Mouse (Mus musculus) kidney, embryonic 14.5 days (tissue): ENCODE results near the gene Naa38. TPM values are rescaled to one million over a fixed set of nuclear protein-coding genes. Genes with fewer than 3 reads are reported as not detected.

Experiments used
- ATAC-seq: fragments of 200-750 bp; cut with Nextera tagmentation; 2 replicates; pipeline ENCODE4 v1.8.0; 2017; ENCODE audit warnings: moderate number of reproducible peaks, mild to moderate bottlenecking, moderate TSS enrichment, moderate library complexity; ENCODE audit not compliant: low FRiP score, low TSS enrichment
- H3K27ac ChIP-seq: fragments of 300-500 bp; sonication (generic); 2 replicates; pipeline ENCODE4 v1.5.1; 2014; ENCODE audit warnings: low read depth, mild to moderate bottlenecking, low read length, moderate library complexity, mixed read lengths
- H3K27me3 ChIP-seq: fragments of 300-500 bp; sonication (generic); 2 replicates; pipeline ENCODE4 v1.6.1; 2014; ENCODE audit warnings: mild to moderate bottlenecking, low read length; ENCODE audit not compliant: control insufficient read depth, insufficient read depth
- H3K36me3 ChIP-seq: fragments of 300-500 bp; sonication (generic); 2 replicates; pipeline ENCODE4 v1.6.1; 2014; ENCODE audit warnings: low read length, mixed read lengths; ENCODE audit not compliant: control insufficient read depth, insufficient read depth
- H3K4me1 ChIP-seq: fragments of 300-500 bp; sonication (generic); 2 replicates; pipeline ENCODE4 v1.6.1; 2014; ENCODE audit warnings: low read length, mixed read lengths; ENCODE audit not compliant: control insufficient read depth, insufficient read depth
- H3K4me2 ChIP-seq: fragments of 300-500 bp; sonication (generic); replicated peaks from 2 replicates; pipeline ENCODE4 v1.6.1; 2014; ENCODE audit warnings: low read depth, mild to moderate bottlenecking, low read length
- H3K4me3 ChIP-seq: fragments of 300-500 bp; sonication (generic); 2 replicates; pipeline ENCODE4 v1.5.1; 2014; ENCODE audit warnings: mild to moderate bottlenecking, low read length
- H3K9ac ChIP-seq: fragments of 300-500 bp; sonication (generic); 2 replicates; pipeline ENCODE4 v1.6.1; 2014; ENCODE audit warnings: low read depth, mild to moderate bottlenecking, low read length, moderate library complexity
- H3K9me3 ChIP-seq: fragments of 300-500 bp; sonication (generic); 2 replicates; pipeline ENCODE4 v1.6.1; 2016; ENCODE audit warnings: low read length; ENCODE audit not compliant: control insufficient read depth
- WGBS: fragments of 180-500 bp; shearing (Covaris S2); extraction: QIAGEN DNeasy Blood & Tissue Kit; methylation state at CpG from one replicate; pipeline ENCODE4 v1.1.7; 2014; 5-methylcytosine and 5-hydroxymethylcytosine counted together
- polyA plus RNA-seq: library from polyadenylated mRNA; unstranded; fragments of >200 nt; fragmentation: Nextera tagmentation; extraction: Ambion mirVana; gene quantifications from 2 replicates; pipeline ENCODE4 v1.2.1, GENCODE M21; 2014

Naa38 gene
- polyA plus RNA-seq, 1 experiment from 2014 or later, result 172 TPM

GRCm38 (mm10) chr11:69371601-69372000 lies 23.7 kb upstream of the Naa38 start:
- H3K9me3 ChIP-seq, result no peaks in the 10 kb centered on the region
- peak overlapping the region; percentile 82; the same call in 1 of the 2 replicates for H3K27ac ChIP-seq
- H3K9ac ChIP-seq, result peak overlapping the region; percentile 34; the same call in 1 of the 2 replicates
- ATAC-seq, result no peak
- peaks cover 23% of the 10 kb centered on the region for H3K4me1 ChIP-seq
- WGBS, result 35% methylated on average over 12 of the region's 12 CpGs
- H3K4me3 ChIP-seq, result peak overlapping the region; percentile 15; the same call in 1 of the 2 replicates
- H3K36me3 ChIP-seq, result peaks cover 28% of the 10 kb centered on the region
- no peaks in the 10 kb centered on the region for H3K27me3 ChIP-seq
- peak overlapping the region; percentile 40 for H3K4me2 ChIP-seq

- no peak for ATAC-seq
- Histone ChIP-seq H3K27me3 (no peaks in the 10 kb centered on the region), H3K36me3 (peaks cover 32% of the 10 kb centered on the region), H3K27ac (peak overlapping the region; percentile 82; the same call in 1 of the 2 replicates), H3K4me1 (peaks cover 23% of the 10 kb centered on the region), H3K9ac (peak overlapping the region; percentile 34), H3K9me3 (no peaks in the 10 kb centered on the region), H3K4me3 (peak overlapping the region; percentile 15; the same call in 1 of the 2 replicates), H3K4me2 (peak overlapping the region; percentile 40)
- WGBS, result 22% methylated on average over 12 of the region's 12 CpGs
These were observed 23.1 kb upstream of the Naa38 start for GRCm38 (mm10) chr11:69372056-69372779.

- Histone ChIP-seq H3K27me3 (no peaks in the 10 kb centered on the region), H3K4me3 (no peak overlapping the region), H3K4me2 (peak overlapping the region; percentile 40; the same call in 1 of the 2 replicates), H3K36me3 (peaks cover 37% of the 10 kb centered on the region), H3K9me3 (no peaks in the 10 kb centered on the region), H3K27ac (peak overlapping the region; percentile 82; the same call in 1 of the 2 replicates), H3K9ac (no peak overlapping the region), H3K4me1 (peaks cover 21% of the 10 kb centered on the region)
- whole genome bisulfite sequencing, result 65% methylated on average over 3 of the region's 3 CpGs
- ATAC-seq, result no peak
These were observed 22.5 kb upstream of the Naa38 start for GRCm38 (mm10) chr11:69372780-69373170.

- no peak overlapping the region for H3K4me2 ChIP-seq
- peaks cover 18% of the 10 kb centered on the region for H3K4me1 ChIP-seq
- no peak for ATAC-seq
- H3K27ac ChIP-seq, result no peak overlapping the region
- H3K9me3 ChIP-seq, result no peaks in the 10 kb centered on the region
- H3K4me3 ChIP-seq, result no peak overlapping the region
- no peaks in the 10 kb centered on the region for H3K27me3 ChIP-seq
- peaks cover 40% of the 10 kb centered on the region for H3K36me3 ChIP-seq
- 94% methylated on average over 16 of the region's 16 CpGs for WGBS
- H3K9ac ChIP-seq, result no peak overlapping the region
These were observed 21.9 kb upstream of the Naa38 start for GRCm38 (mm10) chr11:69373223-69373965.

- no peak overlapping the region for H3K27ac ChIP-seq
- no peak overlapping the region for H3K4me2 ChIP-seq
- no peak overlapping the region for H3K4me3 ChIP-seq
- WGBS, result 91% methylated on average over 4 of the region's 4 CpGs
- H3K9me3 ChIP-seq, result no peaks in the 10 kb centered on the region
- H3K9ac ChIP-seq, result no peak overlapping the region
- H3K36me3 ChIP-seq, result peaks cover 46% of the 10 kb centered on the region
- ATAC-seq, result no peak
- peaks cover 18% of the 10 kb centered on the region for H3K4me1 ChIP-seq
- H3K27me3 ChIP-seq, result no peaks in the 10 kb centered on the region
These were observed 19.6 kb upstream of the Naa38 start for GRCm38 (mm10) chr11:69375646-69376045.

GRCm38 (mm10) chr11:69377766-69378165 lies 17.5 kb upstream of the Naa38 start:
- H3K4me3 ChIP-seq, result no peak overlapping the region
- no peaks in the 10 kb centered on the region for H3K27me3 ChIP-seq
- H3K36me3 ChIP-seq, result peaks cover 46% of the 10 kb centered on the region
- H3K4me2 ChIP-seq, result no peak overlapping the region
- H3K27ac ChIP-seq, result no peak overlapping the region
- no peak for ATAC-seq
- no peaks in the 10 kb centered on the region for H3K9me3 ChIP-seq
- WGBS, result 93% methylated on average over 3 of the region's 3 CpGs
- H3K9ac ChIP-seq, result no peak overlapping the region
- no peaks in the 10 kb centered on the region for H3K4me1 ChIP-seq

GRCm38 (mm10) chr11:69379600-69379999 lies 15.7 kb upstream of the Naa38 start:
- ATAC-seq, result no peak
- Histone ChIP-seq H3K36me3 (peaks cover 33% of the 10 kb centered on the region), H3K4me2 (no peak overlapping the region), H3K27me3 (no peaks in the 10 kb centered on the region), H3K27ac (no peak overlapping the region), H3K9ac (no peak overlapping the region), H3K4me3 (no peak overlapping the region), H3K4me1 (no peaks in the 10 kb centered on the region), H3K9me3 (no peaks in the 10 kb centered on the region)
- WGBS, result 82% methylated on average over 3 of the region's 3 CpGs

- 84% methylated on average over 6 of the region's 6 CpGs for WGBS
- no peak for ATAC-seq
- H3K27me3 ChIP-seq, result no peaks in the 10 kb centered on the region
These were observed 13.9 kb upstream of the Naa38 start for GRCm38 (mm10) chr11:69381356-69381755.

More at GRCm38 (mm10) chr11:69381356-69381755, 13.9 kb upstream of the Naa38 start:
- H3K4me1 ChIP-seq, result no peaks in the 10 kb centered on the region
- H3K36me3 ChIP-seq, result peaks cover 24% of the 10 kb centered on the region; the same call in 1 of the 2 replicates
- H3K4me2 ChIP-seq, result no peak overlapping the region
- H3K4me3 ChIP-seq, result no peak overlapping the region
- H3K9me3 ChIP-seq, result no peaks in the 10 kb centered on the region
- no peak overlapping the region for H3K27ac ChIP-seq
- no peak overlapping the region for H3K9ac ChIP-seq
